Mouse (Mus musculus) lung, postnatal 10 days (tissue): ENCODE data around the gene Stk24.

Experiments
- DNase-seq: peaks from one replicate; pipeline ENCODE4 v3.0.0; 2021

Stk24 gene

DNA sequence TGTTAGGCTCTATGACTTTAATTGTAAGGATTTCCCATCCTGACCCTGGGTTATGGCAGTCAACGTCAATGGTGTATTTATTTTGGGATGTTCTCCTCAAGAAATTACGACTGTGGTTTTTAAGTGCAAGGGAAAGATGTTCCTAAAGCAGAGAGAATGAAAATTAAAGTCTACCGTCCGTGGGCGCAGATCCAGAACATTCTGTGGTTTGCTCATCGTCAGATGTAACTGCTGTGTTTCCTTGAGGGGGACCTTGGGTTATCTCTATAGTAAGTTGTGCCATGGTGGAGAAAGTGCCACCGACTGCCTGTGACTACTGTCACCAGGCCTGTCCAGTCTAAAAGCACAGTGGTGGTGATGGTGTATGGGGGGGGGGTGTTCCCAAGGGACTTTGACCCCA lies 122.9 kb downstream of the Stk24 start:
- no peak for DNase-seq

- DNase-seq, result no peak
Observed at GRCm38 (mm10) chr14:121255469-121255868, 124.3 kb downstream of the Stk24 start.

DNA sequence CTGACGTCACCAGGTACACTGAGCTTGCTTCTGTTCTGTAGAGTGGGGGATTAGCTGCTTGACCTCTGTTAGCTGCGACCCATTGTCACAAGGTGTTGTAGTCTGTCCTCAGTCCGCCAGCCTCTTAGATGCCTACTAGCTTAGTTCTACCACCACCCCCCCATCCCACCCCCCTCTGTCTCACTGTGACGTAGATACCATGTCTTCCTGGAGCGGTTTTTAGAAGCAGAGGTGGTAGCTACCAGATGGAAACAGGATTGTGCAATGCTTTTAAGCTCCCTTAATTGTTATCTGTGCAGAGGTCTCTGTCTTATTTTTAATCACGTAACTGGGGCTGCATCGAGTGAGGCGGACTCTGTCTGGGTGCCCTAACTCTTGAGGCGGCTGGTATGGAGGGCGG lies 124.9 kb downstream of the Stk24 start:
- no peak for DNase-seq

DNA sequence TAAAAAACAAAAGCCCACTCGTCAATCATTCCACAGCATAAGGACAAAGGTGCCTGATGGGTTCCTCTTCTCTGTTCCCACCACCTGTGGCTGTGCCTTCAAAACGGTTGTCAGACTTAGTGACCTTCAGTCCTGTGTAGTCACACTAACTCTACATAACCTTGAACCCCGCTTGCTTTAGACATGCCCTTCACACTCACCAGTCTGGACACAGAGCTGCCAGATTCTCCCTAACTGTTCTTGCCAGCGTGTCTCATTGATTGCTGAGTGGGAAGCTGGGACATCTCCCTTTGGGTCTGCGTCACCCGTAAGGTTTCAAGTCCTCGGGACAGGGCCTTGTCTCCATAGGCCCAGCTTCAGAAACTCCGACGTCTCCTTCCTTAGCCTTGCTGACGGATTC lies 127.3 kb downstream of the Stk24 start:
- DNase-seq, result no peak

DNA sequence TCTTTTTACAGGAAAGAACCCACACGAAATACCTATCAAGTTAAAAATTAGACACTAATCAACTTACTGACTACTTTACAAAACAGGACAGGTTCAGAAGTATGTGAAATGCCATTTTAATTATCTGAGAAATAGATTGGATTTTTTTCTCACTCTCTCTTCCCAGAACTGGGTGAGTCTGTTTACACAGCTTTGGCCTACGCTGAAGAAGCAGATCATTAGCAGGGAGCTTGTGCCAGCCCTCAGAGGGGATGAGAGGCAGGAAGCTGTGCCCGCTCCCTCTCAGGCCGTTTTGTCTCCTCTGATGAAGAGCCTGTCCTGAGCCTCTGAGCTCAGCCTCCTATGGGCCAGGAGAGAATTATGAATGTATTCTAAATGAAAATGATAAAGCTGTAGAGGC lies 128.1 kb downstream of the Stk24 start:
- peak; percentile 27 for DNase-seq

GRCm38 (mm10) chr14:121251099-121251498 lies 128.7 kb downstream of the Stk24 start:
- no peak for DNase-seq

DNA sequence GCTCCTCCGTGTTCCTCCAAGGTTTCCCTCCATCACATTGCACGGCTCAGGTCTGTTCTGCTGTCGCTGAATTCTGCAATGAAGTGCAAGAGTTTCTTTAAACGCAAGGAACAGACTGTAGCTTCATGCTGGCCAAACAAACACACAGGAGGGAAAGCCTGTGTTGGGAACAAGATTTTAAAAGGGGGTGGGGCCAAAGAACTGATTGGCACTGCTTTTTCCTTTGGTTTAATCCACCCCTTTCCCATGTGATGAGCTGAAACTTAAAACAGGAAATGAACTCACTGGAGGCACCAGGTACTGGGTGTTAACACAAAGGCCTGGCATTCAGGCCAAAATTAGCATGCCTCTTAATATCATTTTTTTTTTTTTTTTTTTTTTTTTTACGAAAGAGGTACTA lies 131.5 kb downstream of the Stk24 start:
- no peak for DNase-seq

- no peak for DNase-seq
Observed at GRCm38 (mm10) chr14:121247287-121247686, 132.5 kb downstream of the Stk24 start.

DNA sequence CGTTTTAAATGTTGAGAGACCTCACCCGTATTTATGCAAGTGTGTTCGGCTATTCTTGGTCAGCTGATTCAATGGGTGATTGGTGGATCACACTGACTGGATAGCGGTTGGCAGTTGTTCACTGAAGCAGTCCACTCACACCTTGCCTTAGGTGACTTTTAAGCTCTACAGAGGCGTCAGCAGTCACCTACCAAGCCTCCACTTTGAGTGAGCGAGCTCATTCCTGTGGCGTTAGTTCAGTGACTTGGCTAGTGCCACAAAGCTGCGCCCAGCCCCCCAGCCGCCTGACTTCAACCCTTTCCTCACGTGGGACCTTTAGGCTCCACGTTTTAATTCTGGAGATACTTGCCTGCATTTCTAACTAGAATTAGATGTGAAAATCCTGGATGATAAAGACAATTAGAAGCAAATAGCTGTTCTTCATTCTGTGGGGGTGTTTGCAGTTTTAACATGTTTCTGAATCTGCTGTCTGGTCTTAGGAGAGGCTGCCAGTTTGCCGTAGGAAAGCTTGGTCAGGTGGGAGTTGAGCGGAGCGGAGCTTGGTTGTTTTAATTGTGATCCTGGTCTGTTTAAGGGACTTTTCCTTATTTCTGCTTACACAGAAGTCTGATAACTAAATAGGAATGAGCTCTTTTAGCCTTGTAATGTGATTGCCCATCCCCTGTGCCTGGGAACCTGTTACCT lies 133.6 kb downstream of the Stk24 start:
- DNase-seq, result no peak

GRCm38 (mm10) chr14:121244104-121244503 lies 135.7 kb downstream of the Stk24 start:
- DNase-seq, result no peak

DNA sequence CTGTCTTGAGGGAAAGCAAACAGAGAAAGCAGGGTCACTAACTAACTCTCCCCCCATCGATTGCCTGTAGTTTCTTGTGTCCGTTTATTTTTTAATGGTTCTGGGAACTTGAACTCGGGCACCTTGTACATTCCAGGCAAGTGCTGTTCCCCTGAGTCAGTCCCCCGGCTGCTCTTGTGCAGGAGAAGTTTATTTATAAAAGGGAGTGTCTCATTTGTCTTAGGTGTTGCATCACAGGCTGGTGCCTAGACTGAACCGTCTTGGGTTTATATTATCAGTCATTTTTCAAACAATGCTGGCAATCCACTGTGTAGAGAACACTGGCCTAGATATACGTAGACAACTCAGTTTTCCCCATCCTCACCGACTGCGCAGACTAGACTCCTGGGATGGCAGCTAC lies 140.4 kb downstream of the Stk24 start:
- DNase-seq, result no peak

DNA sequence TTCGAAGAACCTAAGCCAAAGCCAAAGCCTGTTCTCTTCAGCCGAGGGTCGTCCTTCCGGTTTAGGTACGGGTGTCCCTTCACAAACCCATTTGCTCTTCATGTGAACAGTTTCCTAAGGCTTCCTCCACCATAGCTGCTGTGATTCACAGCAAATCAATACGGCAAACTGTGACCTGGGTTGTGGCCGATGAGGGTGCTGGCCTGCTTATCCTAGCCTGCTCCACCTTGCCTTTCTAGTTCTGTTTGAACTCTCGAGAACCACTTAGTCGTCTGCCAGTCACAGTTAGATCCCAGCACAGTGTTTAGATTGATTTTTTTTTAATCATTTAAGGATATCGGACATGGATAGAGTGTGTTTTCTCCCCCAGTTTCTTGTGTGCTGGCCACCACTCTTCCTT lies 141.1 kb downstream of the Stk24 start:
- DNase-seq, result no peak

GRCm38 (mm10) chr14:121236736-121237135 lies 143.1 kb downstream of the Stk24 start:
- no peak for DNase-seq
